Mouse (Mus musculus) heart, adult 2 months (tissue): ENCODE measurements around the gene Gm49630. TPM values are rescaled to one million over a fixed set of nuclear protein-coding genes. Genes with fewer than 3 reads are reported as not detected.
"Not testable (repeated sequence)": the region's sequence is repeated elsewhere in the genome, so short reads cannot be mapped to it uniquely, and the experiment has no call there.

Experiments
- DNase-seq, 2 experiments: peaks; one replicate each; pipeline ENCODE4 v3.0.0; 2021
- H3K27ac ChIP-seq: fragments of 200-600 bp; 2 replicates; pipeline ENCODE4 v1.8.1; 2022
- H3K27me3 ChIP-seq: fragments of 200-500 bp; 2 replicates; pipeline ENCODE4 v1.6.1; 2012; ENCODE audit warnings: mild to moderate bottlenecking, low read length, inconsistent platforms, mixed read lengths; ENCODE audit not compliant: control insufficient read depth, insufficient read depth
- H3K36me3 ChIP-seq: fragments of 200-500 bp; 2 replicates; pipeline ENCODE4 v1.6.1; 2012; ENCODE audit warnings: low read length, inconsistent platforms; ENCODE audit not compliant: control insufficient read depth, insufficient read depth
- H3K4me1 ChIP-seq: fragments of 200-500 bp; 2 replicates; pipeline ENCODE4 v1.6.1; 2011; ENCODE audit warnings: low read length; ENCODE audit not compliant: control insufficient read depth, insufficient read depth
- H3K4me3 ChIP-seq: fragments of 200-600 bp; 2 replicates; pipeline ENCODE4 v1.8.1; 2022
- H3K79me2 ChIP-seq: fragments of 200-500 bp; replicated peaks from 2 replicates; pipeline ENCODE4 v1.6.1; 2012; ENCODE audit warnings: mild to moderate bottlenecking, inconsistent platforms, low read length, moderate library complexity, mixed read lengths; ENCODE audit not compliant: control insufficient read depth, insufficient read depth
- H3K9ac ChIP-seq: fragments of 200-500 bp; 2 replicates; pipeline ENCODE4 v1.6.1; 2012; ENCODE audit warnings: low read depth, mild to moderate bottlenecking, control low read depth, inconsistent platforms, low read length, mixed read lengths
- CTCF ChIP-seq: fragments of 200-600 bp; IDR thresholded peaks from 2 replicates; pipeline ENCODE4 v1.8.1; 2022; ENCODE audit warnings: antibody characterized with exemption, mild to moderate bottlenecking, moderate library complexity
- WGBS: fragments of 180-500 bp; shearing (Covaris S2); methylation state at CpG from one replicate; pipeline ENCODE4 v1.1.7; 2018; 5-methylcytosine and 5-hydroxymethylcytosine counted together
- intact Hi-C: fragments of 180-260 bp; cut with DNase I; formaldehyde crosslinking; loops from one replicate; pipeline ENCODE4 v1.15.1; 2025
- polyA plus RNA-seq: library from polyadenylated mRNA; depleted of rRNA; stranded (reverse); fragments of >200 nt; gene quantifications from 2 replicates; pipeline ENCODE4 v1.2.3, GENCODE M21; 2012; rRNA removed
- total RNA-seq, 2 experiments: library from RNA; stranded (reverse); gene quantifications; 2 replicates each; pipeline ENCODE4 v1.2.3; 2021

Gm49630 gene
- total and polyA plus RNA-seq, 3 experiments, result not detected

GRCm38 (mm10) chr17:7337381-7337780 lies 34.4 kb downstream of the Gm49630 start:
- H3K27ac ChIP-seq, H3K27me3 ChIP-seq, DNase-seq, H3K9ac ChIP-seq, H3K36me3 ChIP-seq, H3K4me3 ChIP-seq, H3K4me1 ChIP-seq, intact Hi-C loops, H3K79me2 ChIP-seq: not testable (repeated sequence)
- WGBS, result 26% methylated on average over 7 of the region's 9 CpGs

GRCm38 (mm10) chr17:7332745-7333144 lies 39.0 kb downstream of the Gm49630 start:
- H3K4me1 ChIP-seq, H3K9ac ChIP-seq, H3K79me2 ChIP-seq, DNase-seq, H3K36me3 ChIP-seq, intact Hi-C loops, H3K27me3 ChIP-seq, H3K27ac ChIP-seq, H3K4me3 ChIP-seq: not testable (repeated sequence)
- 54% methylated on average over 4 of the region's 5 CpGs for WGBS

GRCm38 (mm10) chr17:7326415-7326814 lies 45.4 kb downstream of the Gm49630 start:
- DNase-seq, H3K9ac ChIP-seq: not testable (repeated sequence)
- 55% methylated on average over 8 of the region's 8 CpGs for WGBS

GRCm38 (mm10) chr17:7324346-7324745 lies 47.4 kb downstream of the Gm49630 start, which contains the start of gene Tcp10a:
Gene Tcp10a, plus strand, starts transcription at chr17:7324646.
- 93% methylated on average over 5 of the region's 5 CpGs for WGBS
- H3K79me2 ChIP-seq, DNase-seq, H3K27me3 ChIP-seq, H3K36me3 ChIP-seq, H3K9ac ChIP-seq, H3K4me1 ChIP-seq, intact Hi-C loops, H3K4me3 ChIP-seq, H3K27ac ChIP-seq: not testable (repeated sequence)

More at GRCm38 (mm10) chr17:7326415-7326814, 45.4 kb downstream of the Gm49630 start:
- H3K4me3 ChIP-seq, H3K27ac ChIP-seq, H3K4me1 ChIP-seq, H3K36me3 ChIP-seq, H3K79me2 ChIP-seq, H3K27me3 ChIP-seq, intact Hi-C loops: not testable (repeated sequence)

- H3K4me1 ChIP-seq, DNase-seq, H3K27me3 ChIP-seq, H3K36me3 ChIP-seq, intact Hi-C loops, H3K79me2 ChIP-seq, H3K27ac ChIP-seq, H3K9ac ChIP-seq, H3K4me3 ChIP-seq: not testable (repeated sequence)
- WGBS, result 75% methylated on average over 6 of the region's 6 CpGs
Measured at GRCm38 (mm10) chr17:7319789-7320188, 52.0 kb downstream of the Gm49630 start.

- 60% methylated on average over 7 of the region's 8 CpGs for whole genome bisulfite sequencing
- DNase-seq, H3K79me2 ChIP-seq, H3K27me3 ChIP-seq, H3K36me3 ChIP-seq, H3K9ac ChIP-seq, intact Hi-C loops, H3K4me1 ChIP-seq, H3K27ac ChIP-seq, H3K4me3 ChIP-seq: not testable (repeated sequence)
Measured at GRCm38 (mm10) chr17:7315693-7316382, 55.9 kb downstream of the Gm49630 start.

GRCm38 (mm10) chr17:7306278-7307196 lies 65.2 kb downstream of the Gm49630 start:
- intact Hi-C loops, result not testable (repeated sequence)

More at GRCm38 (mm10) chr17:7306278-7307196, 65.2 kb downstream of the Gm49630 start:
- H3K4me3 ChIP-seq, DNase-seq, H3K36me3 ChIP-seq, H3K4me1 ChIP-seq, H3K27me3 ChIP-seq, H3K27ac ChIP-seq, H3K9ac ChIP-seq, H3K79me2 ChIP-seq: not testable (repeated sequence)
- WGBS, result 57% methylated on average over 8 of the region's 8 CpGs
- TF ChIP-seq CTCF, result peak; percentile 65

Other genes starting within 250 kb of the Gm49630 start
- 10 to 100 TPM; 33.6 to 33.7 TPM for gene Rps6ka2, start 201.9 kb downstream of the Gm49630 start, total RNA-seq
- 26.4 and 45.6 TPM in 2 replicates for gene Rps6ka2, start 201.9 kb downstream of the Gm49630 start, polyA plus RNA-seq
- gene Tcp10a, start 47.3 kb downstream of the Gm49630 start, total RNA-seq, result not detected
- gene Tcp10a, start 47.3 kb downstream of the Gm49630 start, polyA plus RNA-seq, result 0.18 and 0.41 TPM in 2 replicates
- not detected for gene Ttll2, start 19.3 kb downstream of the Gm49630 start, total RNA-seq
- gene Ttll2, start 19.3 kb downstream of the Gm49630 start, polyA plus RNA-seq, result 0.08 and 0.09 TPM in 2 replicates
- under 1 TPM in 1 of 2 experiments, not detected in 1; 0.10 TPM for gene Unc93a2, start 13.5 kb upstream of the Gm49630 start, total RNA-seq
- 0.08 TPM in 1 of 2 replicates, not detected in the other for gene Unc93a2, start 13.5 kb upstream of the Gm49630 start, polyA plus RNA-seq